Mouse (Mus musculus): ENCODE results near the gene Map1b. TPM values are rescaled to one million over a fixed set of nuclear protein-coding genes. Genes with fewer than 3 reads are reported as not detected.

Map1b gene
- polyA plus RNA-seq, 1 experiment from 2014 or later = 193 TPM

GRCm38 (mm10) chr13:99502911-99503310, 13.4 kb downstream of the Map1b start:
- Histone ChIP-seq H3K9ac (ENCODE audit: low read depth, low read length) (no peak overlapping the region), H3K4me1 (ENCODE audit: control insufficient read depth, insufficient read depth, low read length) (peaks cover 11% of the 10 kb centered on the region; the same call in 1 of the 2 replicates), H3K4me2 (no peak overlapping the region), H3K36me3 (ENCODE audit: control insufficient read depth, insufficient read depth, low read length) (no peaks in the 10 kb centered on the region), H3K27me3 (ENCODE audit: control insufficient read depth, insufficient read depth, low read length) (no peaks in the 10 kb centered on the region), H3K4me3 (ENCODE audit: low read depth, low read length) (no peak overlapping the region), H3K27ac (ENCODE audit: low read depth, low read length) (no peak overlapping the region), H3K9me3 (replicated peaks; ENCODE audit: control insufficient read depth, low read length) (no peaks in the 10 kb centered on the region)
- ATAC-seq (replicated peaks; ENCODE audit: insufficient number of reproducible peaks, low FRiP score, low TSS enrichment) = no peak
- 70% methylated on average over 7 of the region's 7 CpGs for WGBS (ENCODE audit: insufficient replicate concordance)

DNA sequence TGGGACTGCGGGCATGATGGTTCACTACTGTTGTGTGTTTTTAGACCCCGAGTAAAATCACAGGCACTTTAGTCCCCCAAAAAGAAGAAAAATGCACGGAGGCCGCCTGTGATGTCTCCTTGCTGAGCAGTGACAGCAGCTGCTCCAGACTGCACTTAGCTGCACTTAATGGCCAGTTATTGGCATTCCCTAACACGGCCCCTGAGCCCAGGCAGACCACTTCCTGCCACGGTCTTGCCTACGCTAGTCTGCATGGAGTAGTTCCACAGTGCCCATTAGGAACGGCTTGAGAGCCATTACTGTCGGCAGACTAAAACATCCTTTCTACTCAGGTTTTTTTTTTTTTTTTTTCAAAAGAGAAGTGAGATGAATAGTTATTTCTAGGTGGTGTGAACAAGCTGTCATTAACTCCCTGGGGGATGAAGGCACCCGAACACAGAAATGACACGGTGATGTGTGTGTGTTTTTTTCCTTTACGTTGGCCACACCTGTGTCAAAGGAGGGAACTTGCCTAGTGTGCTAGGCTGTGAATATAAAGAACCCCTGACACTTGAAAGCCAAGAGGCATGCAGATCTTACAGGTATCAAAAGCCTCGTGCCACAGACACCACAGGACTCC, 14.1 kb downstream of the Map1b start:
- no peak for ATAC-seq (replicated peaks; ENCODE audit: insufficient number of reproducible peaks, low FRiP score, low TSS enrichment)
- H3K27ac ChIP-seq (ENCODE audit: low read depth, low read length) = no peak overlapping the region

DNA sequence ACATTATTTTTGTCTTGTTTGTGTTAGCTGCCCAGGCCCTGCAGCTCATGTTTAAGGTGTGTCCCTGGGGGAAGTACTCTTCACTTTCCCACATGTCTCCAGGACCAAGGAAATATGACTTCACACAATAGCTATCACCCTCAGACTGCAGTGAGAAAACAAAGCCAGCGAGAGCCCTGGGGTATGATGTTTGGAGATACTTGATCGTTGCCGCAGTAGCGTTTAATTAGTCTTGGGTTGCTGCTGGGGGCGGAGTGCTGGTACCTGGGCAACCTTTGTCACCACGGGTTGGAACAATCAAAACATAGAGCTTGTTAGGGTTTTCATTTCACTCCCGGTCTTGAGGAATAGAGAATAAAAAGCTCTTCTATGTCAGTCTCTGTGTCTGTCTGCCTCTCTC, 14.9 kb downstream of the Map1b start:
- Histone ChIP-seq H3K9me3 (replicated peaks; ENCODE audit: control insufficient read depth, low read length) (no peaks in the 10 kb centered on the region), H3K9ac (ENCODE audit: low read depth, low read length) (no peak overlapping the region), H3K4me1 (ENCODE audit: control insufficient read depth, insufficient read depth, low read length) (peaks cover 11% of the 10 kb centered on the region; the same call in 1 of the 2 replicates), H3K36me3 (ENCODE audit: control insufficient read depth, insufficient read depth, low read length) (no peaks in the 10 kb centered on the region), H3K27me3 (ENCODE audit: control insufficient read depth, insufficient read depth, low read length) (no peaks in the 10 kb centered on the region), H3K4me2 (no peak overlapping the region), H3K4me3 (ENCODE audit: low read depth, low read length) (no peak overlapping the region), H3K27ac (ENCODE audit: low read depth, low read length) (no peak overlapping the region)
- no peak for ATAC-seq (replicated peaks; ENCODE audit: insufficient number of reproducible peaks, low FRiP score, low TSS enrichment)
- WGBS (ENCODE audit: insufficient replicate concordance) = 80% methylated on average over 7 of the region's 7 CpGs

More for the DNA sequence above, 14.1 kb downstream of the Map1b start:
- Histone ChIP-seq H3K36me3 (ENCODE audit: control insufficient read depth, insufficient read depth, low read length) (no peaks in the 10 kb centered on the region), H3K27me3 (ENCODE audit: control insufficient read depth, insufficient read depth, low read length) (no peaks in the 10 kb centered on the region), H3K4me1 (ENCODE audit: control insufficient read depth, insufficient read depth, low read length) (peaks cover 11% of the 10 kb centered on the region; the same call in 1 of the 2 replicates), H3K4me2 (no peak overlapping the region), H3K9me3 (replicated peaks; ENCODE audit: control insufficient read depth, low read length) (no peaks in the 10 kb centered on the region), H3K4me3 (ENCODE audit: low read depth, low read length) (no peak overlapping the region), H3K9ac (ENCODE audit: low read depth, low read length) (no peak overlapping the region)
- 63% methylated on average over 13 of the region's 13 CpGs for WGBS (ENCODE audit: insufficient replicate concordance)

GRCm38 (mm10) chr13:99500609-99501008, 15.7 kb downstream of the Map1b start:
- no peak overlapping the region for H3K27ac ChIP-seq (ENCODE audit: low read depth, low read length)
- 79% methylated on average over 3 of the region's 3 CpGs for WGBS (ENCODE audit: insufficient replicate concordance)
- no peaks in the 10 kb centered on the region for H3K36me3 ChIP-seq (ENCODE audit: control insufficient read depth, insufficient read depth, low read length)
- H3K27me3 ChIP-seq (ENCODE audit: control insufficient read depth, insufficient read depth, low read length) = no peaks in the 10 kb centered on the region
- peaks cover 11% of the 10 kb centered on the region; the same call in 1 of the 2 replicates for H3K4me1 ChIP-seq (ENCODE audit: control insufficient read depth, insufficient read depth, low read length)
- ATAC-seq (replicated peaks; ENCODE audit: insufficient number of reproducible peaks, low FRiP score, low TSS enrichment) = no peak
- H3K9me3 ChIP-seq (replicated peaks; ENCODE audit: control insufficient read depth, low read length) = no peaks in the 10 kb centered on the region
- no peak overlapping the region for H3K4me3 ChIP-seq (ENCODE audit: low read depth, low read length)
- H3K4me2 ChIP-seq = no peak overlapping the region
- no peak overlapping the region for H3K9ac ChIP-seq (ENCODE audit: low read depth, low read length)

DNA sequence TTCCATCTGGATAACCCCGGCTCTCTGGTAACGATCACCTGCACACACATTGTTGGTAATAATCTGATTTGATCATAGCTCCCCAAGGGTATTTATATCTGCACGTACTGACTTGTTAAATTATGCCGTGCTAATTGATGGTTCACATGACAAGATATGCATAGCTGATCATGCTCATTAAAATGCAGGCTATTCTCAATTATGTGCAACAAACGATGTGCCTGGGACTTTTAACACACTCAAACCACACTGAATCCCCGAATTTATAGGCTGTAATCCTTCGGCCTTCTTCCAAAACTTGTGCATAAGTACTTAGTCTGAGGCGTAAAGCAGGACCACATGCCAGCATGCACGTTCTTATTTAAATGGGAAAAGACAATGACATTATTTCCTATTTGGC, 16.6 kb downstream of the Map1b start:
- Histone ChIP-seq H3K36me3 (ENCODE audit: control insufficient read depth, insufficient read depth, low read length) (no peaks in the 10 kb centered on the region), H3K9me3 (replicated peaks; ENCODE audit: control insufficient read depth, low read length) (no peaks in the 10 kb centered on the region), H3K27me3 (ENCODE audit: control insufficient read depth, insufficient read depth, low read length) (no peaks in the 10 kb centered on the region), H3K27ac (ENCODE audit: low read depth, low read length) (no peak overlapping the region), H3K4me2 (no peak overlapping the region), H3K4me1 (ENCODE audit: control insufficient read depth, insufficient read depth, low read length) (peaks cover 11% of the 10 kb centered on the region; the same call in 1 of the 2 replicates), H3K4me3 (ENCODE audit: low read depth, low read length) (no peak overlapping the region), H3K9ac (ENCODE audit: low read depth, low read length) (no peak overlapping the region)
- WGBS (ENCODE audit: insufficient replicate concordance) = 85% methylated on average over 9 of the region's 9 CpGs
- ATAC-seq (replicated peaks; ENCODE audit: insufficient number of reproducible peaks, low FRiP score, low TSS enrichment) = no peak

DNA sequence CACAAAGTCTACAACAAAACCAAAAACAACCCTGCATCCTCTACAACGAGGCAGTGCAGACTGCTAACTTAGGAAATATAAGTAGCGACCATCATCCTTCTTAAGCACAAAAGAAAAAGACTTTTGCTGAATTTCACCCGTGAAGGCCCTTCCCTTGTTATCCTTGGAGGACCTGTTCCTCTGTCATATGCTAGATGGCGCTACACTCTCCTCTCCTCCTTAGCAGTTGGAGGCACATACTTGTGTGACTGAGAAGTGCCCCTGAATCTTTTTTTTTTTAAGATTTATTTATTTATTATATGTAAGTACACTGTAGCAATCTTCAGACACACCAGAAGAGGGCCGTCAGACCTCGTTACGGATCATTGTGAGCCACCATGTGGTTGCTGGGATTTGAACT, 20.2 kb downstream of the Map1b start:
- Histone ChIP-seq H3K4me2 (no peak overlapping the region), H3K36me3 (ENCODE audit: control insufficient read depth, insufficient read depth, low read length) (no peaks in the 10 kb centered on the region), H3K9ac (ENCODE audit: low read depth, low read length) (no peak overlapping the region), H3K4me3 (ENCODE audit: low read depth, low read length) (no peak overlapping the region), H3K27me3 (ENCODE audit: control insufficient read depth, insufficient read depth, low read length) (no peaks in the 10 kb centered on the region), H3K27ac (ENCODE audit: low read depth, low read length) (no peak overlapping the region), H3K4me1 (ENCODE audit: control insufficient read depth, insufficient read depth, low read length) (peaks cover 6% of the 10 kb centered on the region), H3K9me3 (replicated peaks; ENCODE audit: control insufficient read depth, low read length) (no peaks in the 10 kb centered on the region)
- no peak for ATAC-seq (replicated peaks; ENCODE audit: insufficient number of reproducible peaks, low FRiP score, low TSS enrichment)
- WGBS (ENCODE audit: insufficient replicate concordance) = 79% methylated on average over 7 of the region's 7 CpGs

GRCm38 (mm10) chr13:99494416-99494815, 21.9 kb downstream of the Map1b start:
- H3K27ac ChIP-seq (ENCODE audit: low read depth, low read length) = no peak overlapping the region
- no peak for ATAC-seq (replicated peaks; ENCODE audit: insufficient number of reproducible peaks, low FRiP score, low TSS enrichment)
- H3K4me1 ChIP-seq (ENCODE audit: control insufficient read depth, insufficient read depth, low read length) = peaks cover 6% of the 10 kb centered on the region
- 90% methylated on average over 10 of the region's 10 CpGs for WGBS (ENCODE audit: insufficient replicate concordance)
- no peak overlapping the region for H3K4me2 ChIP-seq
- H3K36me3 ChIP-seq (ENCODE audit: control insufficient read depth, insufficient read depth, low read length) = no peaks in the 10 kb centered on the region
- H3K9ac ChIP-seq (ENCODE audit: low read depth, low read length) = no peak overlapping the region
- H3K9me3 ChIP-seq (replicated peaks; ENCODE audit: control insufficient read depth, low read length) = no peaks in the 10 kb centered on the region
- H3K4me3 ChIP-seq (ENCODE audit: low read depth, low read length) = no peak overlapping the region
- H3K27me3 ChIP-seq (ENCODE audit: control insufficient read depth, insufficient read depth, low read length) = no peaks in the 10 kb centered on the region

DNA sequence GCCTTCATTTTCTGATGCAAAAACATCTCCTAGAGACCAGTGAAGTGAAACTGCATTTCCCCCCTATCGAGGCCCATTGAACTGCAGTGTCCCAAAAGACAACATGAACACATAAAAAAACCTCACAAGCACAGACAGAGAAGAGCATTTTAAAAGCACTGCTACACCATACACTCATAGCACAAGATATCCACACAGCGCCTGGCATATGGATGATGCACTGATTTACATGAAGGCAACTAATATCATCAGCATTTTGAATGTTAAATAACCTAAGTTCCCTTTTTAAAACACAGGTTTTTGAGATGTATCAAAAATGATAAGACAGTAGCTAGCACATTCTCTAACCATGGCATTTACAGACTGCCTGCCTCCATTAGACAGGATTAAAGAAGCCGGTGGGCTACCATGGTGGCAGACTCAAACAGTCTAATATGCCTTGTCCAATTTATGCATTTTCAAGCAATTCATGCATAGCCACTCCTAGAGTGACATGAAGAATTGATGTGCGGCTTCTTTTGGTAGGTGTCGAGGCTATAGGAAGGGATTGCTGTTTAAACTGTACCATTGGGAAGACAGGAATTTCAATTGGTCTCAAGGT, 22.9 kb downstream of the Map1b start:
- no peaks in the 10 kb centered on the region for H3K36me3 ChIP-seq (ENCODE audit: control insufficient read depth, insufficient read depth, low read length)
- no peak overlapping the region for H3K9ac ChIP-seq (ENCODE audit: low read depth, low read length)
- peaks cover 6% of the 10 kb centered on the region for H3K4me1 ChIP-seq (ENCODE audit: control insufficient read depth, insufficient read depth, low read length)
- H3K27ac ChIP-seq (ENCODE audit: low read depth, low read length) = no peak overlapping the region
- no peak for ATAC-seq (replicated peaks; ENCODE audit: insufficient number of reproducible peaks, low FRiP score, low TSS enrichment)
- H3K4me3 ChIP-seq (ENCODE audit: low read depth, low read length) = no peak overlapping the region
- no peaks in the 10 kb centered on the region for H3K27me3 ChIP-seq (ENCODE audit: control insufficient read depth, insufficient read depth, low read length)
- WGBS (ENCODE audit: insufficient replicate concordance) = 83% methylated on average over 5 of the region's 5 CpGs
- no peak overlapping the region for H3K4me2 ChIP-seq
- H3K9me3 ChIP-seq (replicated peaks; ENCODE audit: control insufficient read depth, low read length) = no peaks in the 10 kb centered on the region
